Mouse (Mus musculus) testis, adult 2 months (tissue): Measurements from ENCODE around the gene Gm9887.

ENCODE experiments used
- CTCF ChIP-seq: fragments of 200-500 bp; IDR thresholded peaks from 2 replicates; pipeline ENCODE4 v1.5.1; 2012; ENCODE audit warnings: low read depth, mild to moderate bottlenecking, inconsistent platforms, low read length, moderate library complexity; ENCODE audit not compliant: control insufficient read depth, insufficient read depth, insufficient replicate concordance
- POLR2A ChIP-seq: fragments of 200-500 bp; IDR thresholded peaks from 2 replicates; pipeline ENCODE4 v1.6.1; 2012; ENCODE audit warnings: low read depth, mild to moderate bottlenecking, inconsistent platforms, low read length, moderate library complexity; ENCODE audit not compliant: control insufficient read depth

- TF ChIP-seq POLR2A: no peak
- TF ChIP-seq CTCF: no peak
These were observed 10.3 kb downstream of the Gm9887 start for GRCm38 (mm10) chr12:69361919-69362318.
